Mouse (Mus musculus): ENCODE results near the gene Gm6205. TPM values are rescaled to one million over a fixed set of nuclear protein-coding genes. Genes with fewer than 3 reads are reported as not detected.
"Not testable (repeated sequence)": the region's sequence is repeated elsewhere in the genome, so short reads cannot be mapped to it uniquely, and the experiment has no call there.

The Gm6205 gene
- not detected in 2 replicates for polyA plus RNA-seq (2016; fragmentation: Nextera tagmentation; extraction: Ambion mirVana)

- not testable (repeated sequence) for H3K9me3 ChIP-seq; H3K27me3 ChIP-seq; ATAC-seq (ENCODE audit: low FRiP score); H3K9ac ChIP-seq; H3K4me3 ChIP-seq (replicated peaks); H3K4me1 ChIP-seq; H3K4me2 ChIP-seq; H3K36me3 ChIP-seq (replicated peaks); H3K27ac ChIP-seq
- no CpG with 5 or more reads among the region's 2 CpGs for WGBS
Measured at GRCm38 (mm10) chr5:94648082-94648481, at the start of gene Gm6205. Gene Gm6205 (plus strand): TSS chr5:94648382.

- H3K36me3 ChIP-seq (replicated peaks); ATAC-seq (ENCODE audit: low FRiP score); H3K4me1 ChIP-seq; H3K27ac ChIP-seq; H3K4me2 ChIP-seq; H3K9me3 ChIP-seq; H3K4me3 ChIP-seq (replicated peaks); H3K9ac ChIP-seq; H3K27me3 ChIP-seq: not testable (repeated sequence)
- WGBS: no CpG with 5 or more reads among the region's 1 CpGs
Measured at GRCm38 (mm10) chr5:94616242-94616641, 31.9 kb upstream of the Gm6205 start, which contains the start of gene Gm3147. Gene Gm3147 (minus strand): TSS chr5:94616342.

- not testable (repeated sequence) for H3K9ac ChIP-seq; ATAC-seq (ENCODE audit: low FRiP score); H3K27ac ChIP-seq; H3K9me3 ChIP-seq; H3K27me3 ChIP-seq; H3K4me3 ChIP-seq (replicated peaks); H3K36me3 ChIP-seq (replicated peaks); H3K4me1 ChIP-seq; H3K4me2 ChIP-seq
- WGBS: 80% methylated on average over 1 of the region's 2 CpGs
Measured at GRCm38 (mm10) chr5:94623679-94624078, 24.5 kb upstream of the Gm6205 start, which contains the start of gene Gm6509. Gene Gm6509 (plus strand): TSS chr5:94623979.

Other genes with a start within 250 kb of the Gm6205 start
- gene Gm7682, start 202.6 kb upstream of the Gm6205 start, polyA plus RNA-seq (2016; fragmentation: Nextera tagmentation; extraction: Ambion mirVana): not detected in 2 replicates
- not detected in 2 replicates for gene Gm3139, start 122.1 kb upstream of the Gm6205 start, polyA plus RNA-seq (2016; fragmentation: Nextera tagmentation; extraction: Ambion mirVana)
- not detected in 2 replicates for gene Gm3147, start 32.0 kb upstream of the Gm6205 start, polyA plus RNA-seq (2016; fragmentation: Nextera tagmentation; extraction: Ambion mirVana)
- gene Gm6509, start 24.4 kb upstream of the Gm6205 start, polyA plus RNA-seq (2016; fragmentation: Nextera tagmentation; extraction: Ambion mirVana): not detected in 2 replicates
- gene Gm3183, start 217.1 kb downstream of the Gm6205 start, polyA plus RNA-seq (2016; fragmentation: Nextera tagmentation; extraction: Ambion mirVana): not detected in 2 replicates

Data from forebrain, embryonic 12.5 days (tissue).